Mouse (Mus musculus) liver, embryonic 14.5 days (tissue): ENCODE data around the gene Hhat. TPM values are rescaled to one million over a fixed set of nuclear protein-coding genes. Genes with fewer than 3 reads are reported as not detected.

Experiments
- ATAC-seq: fragments of 200-750 bp; cut with Nextera tagmentation; 2 replicates; pipeline ENCODE4 v1.8.0; 2017; ENCODE audit warnings: moderate number of reproducible peaks, mild to moderate bottlenecking, moderate library complexity; ENCODE audit not compliant: insufficient read depth
- DNase-seq, 3 experiments: peaks; one replicate each; pipeline ENCODE4 v3.0.0-alpha.2; 2012 to 2013; ENCODE audit warnings: low read depth in 3 of 3, low spot score in 3 of 3
- H3K27ac ChIP-seq: fragments of 300-500 bp; sonication (generic); 2 replicates; pipeline ENCODE4 v1.5.1; 2014; ENCODE audit warnings: moderate library complexity, mild to moderate bottlenecking, control low read depth, inconsistent platforms
- H3K27me3 ChIP-seq: fragments of 300-500 bp; sonication (generic); 2 replicates; pipeline ENCODE4 v1.6.1; 2014; ENCODE audit warnings: mild to moderate bottlenecking, low read length, moderate library complexity; ENCODE audit not compliant: control insufficient read depth, insufficient read depth
- H3K36me3 ChIP-seq: fragments of 300-500 bp; sonication (generic); replicated peaks from 2 replicates; pipeline ENCODE4 v1.6.1; 2014; ENCODE audit warnings: low read depth; ENCODE audit not compliant: control insufficient read depth, insufficient read depth
- H3K4me1 ChIP-seq, 2 experiments: fragments of 200-500 bp in 1 of 2; fragments of 300-500 bp in 1 of 2; sonication (generic) in 1 of 2; replicated peaks; 2 replicates each; pipeline ENCODE4 v1.6.1; 2012 to 2014; ENCODE audit warnings: antibody characterized with exemption in 1 of 2, inconsistent platforms in 1 of 2, low read length in 1 of 2; ENCODE audit not compliant: control insufficient read depth in 2 of 2, insufficient read depth in 2 of 2
- H3K4me2 ChIP-seq: fragments of 300-500 bp; sonication (generic); 2 replicates; pipeline ENCODE4 v1.6.1; 2014; ENCODE audit warnings: low read depth, mild to moderate bottlenecking, control low read depth, moderate library complexity
- H3K4me3 ChIP-seq, 2 experiments: fragments of 200-500 bp in 1 of 2; fragments of 300-500 bp in 1 of 2; sonication (generic) in 1 of 2; 2 replicates each; pipeline ENCODE4 v1.5.1; 2012 to 2014; ENCODE audit warnings: low read depth in 2 of 2, low read length in 2 of 2, mild to moderate bottlenecking in 2 of 2, control low read depth in 1 of 2, inconsistent platforms in 1 of 2, moderate library complexity in 1 of 2; ENCODE audit not compliant: insufficient read depth in 1 of 2
- H3K9ac ChIP-seq: fragments of 300-500 bp; sonication (generic); replicated peaks from 2 replicates; pipeline ENCODE4 v1.6.1; 2014; ENCODE audit warnings: mild to moderate bottlenecking, control low read depth, moderate library complexity
- H3K9me3 ChIP-seq: fragments of 300-500 bp; sonication (generic); 2 replicates; pipeline ENCODE4 v1.6.1; 2016; ENCODE audit warnings: low read length, mixed read lengths; ENCODE audit not compliant: control insufficient read depth
- CTCF ChIP-seq: IDR thresholded peaks from 2 replicates; pipeline ENCODE4 v1.5.1; 2016; ENCODE audit warnings: antibody characterized with exemption, low read depth, control low read depth
- EP300 ChIP-seq: IDR thresholded peaks from 2 replicates; pipeline ENCODE4 v1.6.1; 2016; ENCODE audit warnings: antibody characterized with exemption, low read depth
- WGBS: fragments of 180-500 bp; shearing (Covaris S2); extraction: QIAGEN DNeasy Blood & Tissue Kit; methylation state at CpG from one replicate; pipeline ENCODE4 v1.1.7; 2014; ENCODE audit not compliant: insufficient replicate concordance; 5-methylcytosine and 5-hydroxymethylcytosine counted together
- polyA plus RNA-seq, 2 experiments: library from polyadenylated mRNA; depleted of rRNA in 1 of 2; stranded (reverse) in 1 of 2; unstranded in 1 of 2; fragments of >200 nt; fragmentation: Nextera tagmentation in 1 of 2; extraction: Ambion mirVana in 1 of 2; gene quantifications; 2 replicates each; pipeline versions ENCODE4 v1.2.1 to v1.2.3; 2012 to 2014

The Hhat gene
- polyA plus RNA-seq, 2 experiments: 0.73 to 1.4 TPM

DNA sequence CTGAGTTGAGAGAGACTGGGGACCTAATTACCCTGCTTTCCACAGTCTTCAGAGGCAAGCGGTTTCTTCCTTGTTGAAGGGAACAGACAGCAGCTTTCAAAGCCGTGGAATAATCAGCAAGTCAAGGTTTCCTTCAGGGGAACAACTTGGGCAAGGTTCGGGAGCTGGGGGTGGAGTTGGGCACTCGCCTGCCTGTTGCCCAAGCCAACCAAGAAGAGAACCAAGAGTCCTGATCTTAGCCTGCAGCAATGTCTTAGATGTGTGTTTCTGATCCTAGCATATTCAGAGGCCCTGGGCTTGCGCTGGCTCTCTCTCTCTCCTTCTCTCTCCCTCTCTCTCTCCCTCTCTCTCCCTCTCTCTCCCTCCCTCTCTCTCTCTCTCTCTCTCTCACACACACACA, 93.8 kb downstream of the Hhat start:
- no peak for DNase-seq
- ATAC-seq: no peak

GRCm38 (mm10) chr1:192663608-192664007, 107.4 kb downstream of the Hhat start:
- no peak overlapping the region for H3K27ac ChIP-seq
- no peak overlapping the region for H3K4me3 ChIP-seq
- H3K9me3 ChIP-seq: no peaks in the 10 kb centered on the region
- H3K36me3 ChIP-seq: no peaks in the 10 kb centered on the region
- H3K9ac ChIP-seq: no peak overlapping the region
- WGBS: 40% methylated on average over 4 of the region's 4 CpGs
- DNase-seq (no peak), ATAC-seq (no peak)
- TF ChIP-seq CTCF (no peak), EP300 (no peak)
- peaks cover 0 to 7% of the 10 kb centered on the region in 2 experiments; a peak in 2 of 4 replicates for H3K4me1 ChIP-seq
- H3K4me2 ChIP-seq: no peak overlapping the region
- no peaks in the 10 kb centered on the region for H3K27me3 ChIP-seq

More for the DNA sequence above, 93.8 kb downstream of the Hhat start:
- Histone ChIP-seq H3K27ac (no peak overlapping the region), H3K36me3 (no peaks in the 10 kb centered on the region), H3K4me1 (no peaks in the 10 kb centered on the region), H3K27me3 (no peaks in the 10 kb centered on the region), H3K4me2 (no peak overlapping the region), H3K4me3 (no peak overlapping the region), H3K9ac (no peak overlapping the region), H3K9me3 (no peaks in the 10 kb centered on the region)
- TF ChIP-seq CTCF (no peak), EP300 (no peak)
- WGBS: 68% methylated on average over 5 of the region's 5 CpGs

DNA sequence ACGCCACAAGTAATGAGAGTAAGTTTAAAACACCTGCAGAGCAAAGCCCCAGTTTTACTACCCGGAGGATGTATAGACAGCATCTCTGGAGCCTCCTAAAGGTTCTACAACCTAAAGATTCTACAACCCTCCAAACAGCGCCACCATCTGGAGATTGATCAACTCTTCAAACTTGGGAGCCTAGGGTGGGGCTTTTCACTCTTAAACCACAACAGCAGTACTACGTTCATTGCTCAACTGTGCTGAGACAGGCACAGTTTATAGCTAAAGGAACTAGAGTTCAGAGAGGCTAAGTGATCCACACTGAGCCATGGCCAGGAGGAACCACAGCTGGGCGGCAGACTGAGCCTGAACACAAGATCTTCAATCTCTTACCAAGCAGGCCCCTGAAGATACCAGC, 107.9 kb downstream of the Hhat start:
- no peak overlapping the region for H3K9ac ChIP-seq
- TF ChIP-seq CTCF: no peak
- TF ChIP-seq EP300: no peak
- no peak overlapping the region for H3K4me2 ChIP-seq
- ATAC-seq (no peak; the same call in 1 of the 2 replicates), DNase-seq (no peak)
- H3K4me3 ChIP-seq: no peak overlapping the region
- no peaks in the 10 kb centered on the region for H3K27me3 ChIP-seq
- no peak overlapping the region for H3K27ac ChIP-seq
- no peaks in the 10 kb centered on the region for H3K9me3 ChIP-seq
- H3K4me1 ChIP-seq: peaks cover 0 to 7% of the 10 kb centered on the region in 2 experiments; a peak in 2 of 4 replicates
- no peaks in the 10 kb centered on the region for H3K36me3 ChIP-seq
- WGBS: 34% methylated on average over 5 of the region's 5 CpGs

- ATAC-seq (peak; percentile 85), DNase-seq (peak in 2 of 3 experiments; percentile 11 to 26)
- H3K27me3 ChIP-seq: no peaks in the 10 kb centered on the region
- no peak overlapping the region for H3K4me3 ChIP-seq
- no peak for TF ChIP-seq CTCF
- TF ChIP-seq EP300: peak; percentile 45
- no peaks in the 10 kb centered on the region for H3K36me3 ChIP-seq
- no peak overlapping the region for H3K9ac ChIP-seq
- peaks cover 0 to 7% of the 10 kb centered on the region in 2 experiments; a peak in 2 of 4 replicates for H3K4me1 ChIP-seq
- H3K4me2 ChIP-seq: no peak overlapping the region
- H3K27ac ChIP-seq: no peak overlapping the region
- no peaks in the 10 kb centered on the region for H3K9me3 ChIP-seq
Observed at GRCm38 (mm10) chr1:192661612-192662011, 109.4 kb downstream of the Hhat start.

- ATAC-seq (no peak), DNase-seq (no peak)
- no peak overlapping the region for H3K9ac ChIP-seq
- no peak overlapping the region for H3K27ac ChIP-seq
- no peak overlapping the region for H3K4me3 ChIP-seq
- H3K27me3 ChIP-seq: no peaks in the 10 kb centered on the region
- no peaks in the 10 kb centered on the region for H3K36me3 ChIP-seq
- TF ChIP-seq EP300: no peak
- no peak for TF ChIP-seq CTCF
- H3K4me2 ChIP-seq: no peak overlapping the region
- H3K9me3 ChIP-seq: no peaks in the 10 kb centered on the region
- 57% methylated on average over 6 of the region's 6 CpGs for WGBS
- peaks cover 0 to 5% of the 10 kb centered on the region in 2 experiments; a peak in 2 of 4 replicates for H3K4me1 ChIP-seq
Observed at GRCm38 (mm10) chr1:192657417-192657816, 113.6 kb downstream of the Hhat start.
